Mouse (Mus musculus): ENCODE measurements around the gene Dct. TPM values are rescaled to one million over a fixed set of nuclear protein-coding genes. Genes with fewer than 3 reads are reported as not detected.
A peak's percentile ranks its signal among the peaks of the same experiment; 100 is the strongest.

Gene Dct
- total RNA-seq (2021) = 1 to 10 TPM; 1.1 to 1.4 TPM

- no peak for DNase-seq (ENCODE audit: extremely low spot score in 1 of 2, low spot score in 1 of 2)
Observed at GRCm38 (mm10) chr14:118051975-118052630, at the start of gene Dct. Gene Dct (minus strand): TSS chr14:118052244.

- no peak for DNase-seq (ENCODE audit: extremely low spot score in 1 of 2, low spot score in 1 of 2)
Observed at GRCm38 (mm10) chr14:118101227-118101990, 49.4 kb upstream of the Dct start.

DNA sequence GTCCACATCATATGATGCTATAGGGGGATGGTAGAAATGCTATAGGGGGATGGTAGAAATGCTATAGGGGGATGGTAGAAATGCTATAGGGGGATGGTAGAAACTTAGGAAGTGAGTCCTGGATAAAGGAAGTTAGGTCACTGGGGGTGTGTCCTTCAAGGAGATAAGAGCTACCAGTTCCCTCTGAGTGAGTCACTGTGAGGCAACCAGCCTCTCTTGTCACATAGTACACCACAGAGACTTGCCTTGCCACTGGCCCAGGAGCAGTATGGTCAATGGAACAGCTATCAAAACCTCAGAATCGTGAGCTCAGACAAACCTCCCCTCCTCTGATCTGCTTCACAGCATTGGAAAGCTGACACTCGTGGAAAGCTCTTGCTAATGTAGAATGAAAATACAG lies 46.2 kb upstream of the Dct start:
- DNase-seq (ENCODE audit: extremely low spot score in 1 of 2, low spot score in 1 of 2) = no peak

DNA sequence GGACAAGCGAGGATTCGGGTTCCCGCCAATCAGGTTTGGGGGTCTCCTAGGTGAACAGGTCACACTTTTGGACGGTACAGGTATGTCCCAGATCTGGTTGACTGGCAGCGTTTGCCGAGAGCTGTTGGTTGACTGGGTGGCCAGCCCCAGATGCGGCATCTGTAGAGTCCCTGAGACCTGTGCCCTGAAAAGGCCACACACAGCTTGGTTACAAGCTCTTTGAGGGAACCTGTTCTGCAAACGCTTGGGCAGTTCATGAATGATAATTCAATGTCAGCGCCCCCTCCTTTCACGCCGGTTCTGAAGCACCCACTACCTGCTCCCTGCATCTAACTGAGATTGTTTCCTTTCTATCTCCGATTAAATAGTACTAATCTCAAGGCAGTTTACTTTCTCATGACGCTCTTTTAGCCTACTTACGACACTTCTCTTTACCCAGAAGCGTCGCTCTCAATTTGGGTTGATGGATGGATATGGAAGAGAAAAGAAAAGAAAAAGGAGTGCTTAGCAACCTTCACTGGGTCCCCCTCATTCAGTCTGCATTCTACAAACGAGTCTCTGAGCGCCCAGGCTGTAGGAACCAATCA lies 37.9 kb upstream of the Dct start:
- DNase-seq (ENCODE audit: extremely low spot score in 1 of 2, low spot score in 1 of 2) = no peak

DNA sequence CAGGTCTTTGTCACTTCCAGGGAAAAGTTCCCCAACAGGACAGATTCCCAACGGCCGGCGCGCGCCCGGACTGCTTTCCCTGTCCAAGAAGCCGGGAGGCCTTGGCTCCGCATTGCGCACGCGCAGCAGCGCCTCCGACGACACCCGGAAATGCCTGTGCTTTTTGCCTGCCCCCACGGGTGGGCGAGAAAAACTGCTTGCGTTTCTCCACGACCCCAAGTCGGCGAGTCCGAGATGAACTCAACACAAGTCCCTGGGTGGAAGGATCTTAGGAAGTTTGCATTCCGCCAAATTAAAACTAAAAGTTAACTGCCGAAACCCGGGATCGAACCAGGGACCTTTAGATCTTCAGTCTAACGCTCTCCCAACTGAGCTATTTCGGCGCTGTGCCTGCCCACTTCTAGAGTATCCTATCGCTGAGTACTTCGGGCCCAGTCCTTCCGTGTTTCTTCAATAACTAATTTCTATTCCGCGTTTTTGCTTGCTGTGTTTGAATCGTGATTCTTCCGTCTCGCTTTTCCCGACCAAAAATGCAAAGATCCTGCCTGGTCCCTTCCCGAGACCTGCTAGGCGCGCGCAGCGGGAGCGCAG lies 37.3 kb upstream of the Dct start:
- DNase-seq (ENCODE audit: extremely low spot score in 1 of 2, low spot score in 1 of 2) = peak; percentile 87 to 90

GRCm38 (mm10) chr14:118088437-118089207 lies 36.6 kb upstream of the Dct start:
- DNase-seq (ENCODE audit: extremely low spot score in 1 of 2, low spot score in 1 of 2) = no peak

GRCm38 (mm10) chr14:118086271-118087035 lies 34.4 kb upstream of the Dct start:
- DNase-seq (ENCODE audit: extremely low spot score in 1 of 2, low spot score in 1 of 2) = no peak

GRCm38 (mm10) chr14:118083851-118084250 lies 31.8 kb upstream of the Dct start:
- no peak for DNase-seq (ENCODE audit: extremely low spot score in 1 of 2, low spot score in 1 of 2)

DNA sequence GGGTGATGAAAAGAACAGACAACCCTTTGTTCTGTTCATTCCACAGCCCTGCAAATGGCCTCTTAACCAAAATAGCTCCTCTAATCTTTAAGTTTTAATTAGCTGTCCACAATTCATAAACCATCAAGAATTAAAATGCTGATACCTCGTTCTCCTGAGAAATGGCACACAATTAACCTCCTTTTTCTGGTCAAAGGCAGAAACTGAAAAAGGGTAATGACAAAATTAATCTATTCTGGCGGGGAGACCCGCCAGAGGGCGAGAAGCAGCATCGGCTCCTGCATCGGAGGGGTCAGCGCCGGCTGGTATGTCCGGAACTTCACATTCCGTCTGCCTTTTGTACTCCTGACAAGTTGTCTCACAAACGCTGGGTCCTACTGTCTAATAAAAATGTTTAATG lies 28.6 kb upstream of the Dct start:
- DNase-seq (ENCODE audit: extremely low spot score in 1 of 2, low spot score in 1 of 2) = no peak

- DNase-seq (ENCODE audit: extremely low spot score in 1 of 2, low spot score in 1 of 2) = no peak
Observed at GRCm38 (mm10) chr14:118070100-118070499, 18.1 kb upstream of the Dct start.

DNA sequence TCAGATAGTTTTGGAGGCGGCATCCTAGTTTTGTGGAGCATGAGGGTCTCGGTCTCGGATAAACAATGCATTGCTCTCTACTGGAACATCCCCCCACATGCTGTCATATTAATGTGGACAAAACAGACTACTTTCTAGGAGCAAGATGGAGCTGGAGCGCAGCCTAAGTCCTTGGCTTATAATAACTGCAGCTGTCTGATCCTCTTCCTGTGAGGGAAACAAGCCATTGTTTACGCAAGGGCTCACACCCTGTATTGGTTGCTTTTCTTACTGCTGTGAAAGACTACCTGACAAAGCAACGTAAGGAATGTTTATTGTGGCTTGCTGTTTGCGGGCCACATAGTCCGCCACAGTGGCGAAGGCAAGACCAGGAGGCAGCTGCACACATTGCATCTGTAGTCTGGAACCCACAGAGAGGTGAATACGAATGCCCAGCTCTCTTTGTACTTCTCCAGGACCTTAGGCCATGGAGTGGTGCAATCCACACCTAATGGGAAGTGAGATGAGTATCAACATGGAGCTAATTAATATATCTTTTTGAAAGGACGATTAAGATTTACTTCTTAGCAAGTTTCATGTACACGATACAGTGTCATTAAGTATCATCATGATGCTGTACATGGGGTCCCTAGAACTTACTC lies 17.5 kb upstream of the Dct start:
- no peak for DNase-seq (ENCODE audit: extremely low spot score in 1 of 2, low spot score in 1 of 2)

DNA sequence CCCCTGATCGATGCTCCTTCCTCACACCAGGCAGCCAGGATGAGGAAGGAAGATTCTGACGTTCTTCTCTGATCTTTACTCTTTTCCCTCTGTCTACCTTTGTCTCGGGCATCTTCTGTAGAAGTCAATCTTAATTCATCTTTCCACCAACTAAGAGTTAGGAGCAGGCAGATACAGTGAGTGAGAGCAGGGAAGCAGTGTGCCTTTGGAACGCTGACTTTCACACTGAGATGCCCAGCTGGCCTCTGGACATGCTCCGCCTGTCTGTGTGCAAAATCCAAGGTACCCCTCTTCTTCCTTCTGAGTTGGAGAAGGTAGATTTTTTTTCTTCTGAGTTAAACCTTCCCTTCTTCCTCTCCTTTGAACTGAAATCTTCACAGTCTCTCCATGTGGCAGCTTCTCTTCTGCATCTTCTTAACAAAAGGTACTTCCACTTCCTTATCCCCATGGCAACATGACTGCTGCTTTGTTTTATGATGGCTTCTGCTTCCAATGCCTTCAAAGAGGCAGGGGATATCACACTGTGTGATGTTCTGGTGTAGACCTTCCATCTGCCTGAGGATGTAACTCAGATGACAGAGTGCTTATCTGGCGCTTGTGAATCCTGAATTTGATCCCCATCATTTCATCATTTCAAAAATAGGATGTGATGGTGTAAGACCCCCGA lies 9.9 kb upstream of the Dct start:
- no peak for DNase-seq (ENCODE audit: extremely low spot score in 1 of 2, low spot score in 1 of 2)

- no peak for DNase-seq (ENCODE audit: extremely low spot score in 1 of 2, low spot score in 1 of 2)
Observed at GRCm38 (mm10) chr14:118058581-118058886, 6.5 kb upstream of the Dct start.

DNA sequence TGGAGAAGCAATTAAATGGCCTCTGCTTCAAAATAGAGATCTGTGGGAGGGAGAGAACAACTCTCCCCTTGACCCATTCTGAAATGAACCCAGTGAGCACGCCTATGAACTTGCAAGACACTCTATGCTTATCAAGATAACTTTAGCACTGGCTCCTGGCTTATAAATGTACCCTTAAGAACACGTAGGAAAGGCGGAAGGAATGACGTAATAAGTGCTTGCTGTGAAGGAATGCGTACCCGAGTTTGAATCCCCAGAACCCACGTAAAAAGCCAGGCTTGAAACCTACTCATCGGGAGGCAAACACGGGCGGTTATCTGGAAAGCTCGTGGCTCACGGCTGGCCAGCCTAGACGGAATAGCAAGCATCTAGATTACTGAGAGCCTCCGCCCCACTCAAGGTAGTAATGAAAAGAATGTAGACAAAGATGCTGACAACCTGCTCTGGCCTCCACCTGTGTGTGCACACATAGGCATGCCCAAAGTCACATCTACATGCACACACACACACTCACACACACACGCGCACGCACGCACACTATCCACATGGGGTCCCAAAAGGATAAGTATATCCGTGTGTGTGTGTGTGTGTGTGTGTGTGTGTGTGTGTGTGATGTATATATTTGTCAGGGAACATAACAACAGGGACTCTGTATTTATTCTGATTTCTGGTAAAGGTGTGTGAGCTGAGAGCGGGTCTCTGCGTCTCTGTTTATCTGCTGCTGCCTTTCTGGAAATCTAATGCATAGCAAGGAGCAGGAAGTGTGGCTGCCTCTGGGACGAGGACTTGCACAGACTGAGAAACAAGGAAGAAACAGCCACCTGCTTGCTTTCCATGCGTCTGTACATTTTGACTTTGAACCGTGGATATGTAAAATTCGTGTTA lies 5.9 kb upstream of the Dct start:
- DNase-seq (ENCODE audit: extremely low spot score in 1 of 2, low spot score in 1 of 2) = no peak

- no peak for DNase-seq (ENCODE audit: extremely low spot score in 1 of 2, low spot score in 1 of 2)
Observed at GRCm38 (mm10) chr14:118052770-118053169, 726 bp upstream of the Dct start.

DNA sequence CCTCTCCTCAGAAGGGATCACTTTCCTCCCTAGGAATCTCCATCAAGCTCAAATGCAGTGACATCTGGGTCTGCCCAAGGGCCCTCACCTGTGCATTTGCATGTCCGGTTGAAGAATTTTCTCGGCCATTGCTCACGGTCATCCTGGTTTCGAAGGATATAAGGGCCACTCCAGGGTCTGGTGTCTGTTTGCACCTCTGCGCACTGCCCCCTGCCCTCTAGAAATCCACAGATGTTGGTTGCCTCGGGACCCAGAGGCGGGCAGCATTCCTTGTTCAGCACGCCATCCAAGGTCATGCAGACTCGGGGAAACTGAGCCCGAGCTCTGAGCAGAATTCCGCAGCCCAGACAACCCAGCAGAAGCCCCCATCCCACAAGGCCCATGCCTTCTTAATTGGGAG lies 648 bp downstream of the Dct start:
- DNase-seq (ENCODE audit: extremely low spot score in 1 of 2, low spot score in 1 of 2) = no peak

- no peak for DNase-seq (ENCODE audit: extremely low spot score in 1 of 2, low spot score in 1 of 2)
Observed at GRCm38 (mm10) chr14:118050990-118051389, 1.1 kb downstream of the Dct start.

DNA sequence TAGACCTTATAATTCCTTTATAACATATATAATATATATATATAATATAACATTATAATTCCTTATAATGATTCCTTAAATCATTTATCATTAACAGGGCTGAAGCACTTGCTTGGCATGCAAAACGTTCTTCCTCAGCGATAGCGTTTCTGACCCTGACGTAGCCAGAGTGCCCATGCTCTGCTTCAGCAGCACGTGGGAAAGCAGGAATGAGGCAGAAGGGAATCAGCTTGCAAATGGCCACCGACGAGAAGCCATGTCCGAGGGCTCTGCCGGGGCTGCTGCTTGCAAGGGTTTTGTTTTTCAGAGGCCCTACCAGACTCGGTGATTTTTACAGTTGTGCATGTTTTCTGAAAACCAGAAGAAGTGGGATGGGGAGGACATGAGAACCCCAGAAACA lies 1.6 kb downstream of the Dct start:
- no peak for DNase-seq (ENCODE audit: extremely low spot score in 1 of 2, low spot score in 1 of 2)
